Mouse (Mus musculus): ENCODE data around the gene Sirt6. TPM values are rescaled to one million over a fixed set of nuclear protein-coding genes. Genes with fewer than 3 reads are reported as not detected.

Gene Sirt6
- polyA plus RNA-seq, 1 experiment: 17.5 TPM

DNA sequence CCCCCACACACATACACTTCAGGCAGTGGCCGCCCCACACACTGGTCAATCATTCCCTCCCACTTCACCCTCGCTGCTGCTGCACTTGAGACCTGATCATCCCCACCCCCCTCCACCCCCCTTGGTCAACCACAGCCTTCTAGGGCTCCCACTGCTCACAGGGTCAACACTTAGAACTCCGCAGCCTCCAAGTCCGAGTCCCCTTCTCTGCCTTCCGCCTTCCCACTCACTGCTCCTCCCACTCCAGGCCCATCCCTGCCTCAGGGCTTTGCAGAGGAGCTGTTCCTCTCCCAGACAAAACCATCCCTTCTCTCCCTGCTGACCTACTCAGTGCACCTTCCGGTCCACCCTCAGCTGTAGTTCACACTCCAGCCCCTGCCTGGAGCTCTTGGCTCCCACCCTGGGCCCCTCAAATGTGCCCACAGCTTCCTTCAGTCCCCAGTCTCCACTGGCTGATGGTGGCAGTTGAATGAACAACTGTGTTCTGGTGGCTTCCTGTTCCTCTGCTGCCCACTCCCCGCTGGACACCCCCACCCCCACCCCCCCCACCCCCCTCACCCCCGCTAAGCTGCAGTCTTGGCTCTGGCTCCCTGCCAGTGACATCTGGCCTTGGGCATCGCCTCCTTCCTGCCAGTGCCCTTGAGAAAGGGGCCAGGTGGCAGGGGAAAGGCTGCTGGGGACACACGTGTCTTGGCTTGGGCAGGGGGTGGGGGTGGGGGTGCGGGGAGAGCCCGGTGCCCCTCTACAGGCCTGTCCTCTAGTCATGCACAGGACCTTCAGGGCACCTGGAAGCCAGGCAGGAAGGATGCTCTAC, 30.3 kb downstream of the Sirt6 start:
- TF ChIP-seq CTCF (IDR thresholded peaks at IDR 0.05; ENCODE audit: borderline replicate concordance, insufficient read depth, low read length) (no peak), POLR2A (IDR thresholded peaks at IDR 0.05; ENCODE audit: low read depth, low read length) (peak; percentile 77)
- no peak overlapping the region for H3K4me3 ChIP-seq (ENCODE audit: insufficient read depth, low read length)
- peak overlapping the region; percentile 57 for H3K27ac ChIP-seq (ENCODE audit: insufficient read depth, low read length)
- H3K4me1 ChIP-seq (ENCODE audit: control insufficient read depth, insufficient read depth, low read length): peaks cover 6% of the 10 kb centered on the region

DNA sequence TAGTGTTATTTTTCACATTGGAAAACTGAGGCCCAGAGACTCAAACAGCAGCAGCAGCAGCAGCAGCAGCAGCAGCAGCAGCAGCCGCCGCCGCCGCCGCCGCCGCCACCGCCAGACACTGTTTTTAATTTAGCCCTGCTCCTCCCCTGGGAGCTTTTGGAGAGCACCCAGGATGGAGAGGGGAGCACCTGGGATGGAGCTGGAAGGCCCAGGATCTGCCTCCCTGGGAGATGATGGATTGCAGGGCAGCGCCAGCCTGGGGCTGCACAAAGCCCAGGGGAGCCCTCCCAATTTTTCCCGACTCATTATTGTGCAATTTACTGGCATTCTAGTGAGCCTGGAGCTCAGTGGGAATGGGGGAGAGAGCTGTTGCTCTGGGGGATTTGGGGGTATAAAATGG, 31.0 kb downstream of the Sirt6 start:
- no peak overlapping the region for H3K4me3 ChIP-seq (ENCODE audit: insufficient read depth, low read length)
- peaks cover 6% of the 10 kb centered on the region for H3K4me1 ChIP-seq (ENCODE audit: control insufficient read depth, insufficient read depth, low read length)
- H3K27ac ChIP-seq (ENCODE audit: insufficient read depth, low read length): peak overlapping the region; percentile 60
- TF ChIP-seq CTCF (IDR thresholded peaks at IDR 0.05; ENCODE audit: borderline replicate concordance, insufficient read depth, low read length) (no peak), POLR2A (IDR thresholded peaks at IDR 0.05; ENCODE audit: low read depth, low read length) (no peak)

DNA sequence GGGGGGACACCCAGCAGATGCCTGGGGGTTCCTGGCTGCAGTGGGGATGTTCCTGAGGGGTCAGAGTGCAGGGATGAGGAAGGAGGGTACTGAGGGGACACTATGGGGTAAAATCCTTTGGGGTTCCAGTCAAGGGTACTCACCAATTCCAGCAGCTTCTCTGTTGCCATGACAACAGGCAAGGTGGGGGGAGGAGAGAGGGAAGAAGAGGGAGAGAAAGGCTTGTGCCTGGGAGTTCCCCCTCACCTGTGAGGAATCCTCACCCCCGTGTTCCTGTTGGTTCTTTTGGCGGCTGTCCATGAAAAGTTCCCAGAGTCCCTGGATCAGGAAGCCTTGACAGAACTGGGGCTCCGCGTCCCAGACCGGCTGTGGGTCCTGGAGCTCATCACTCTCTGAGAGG, 32.0 kb downstream of the Sirt6 start:
- no peak for TF ChIP-seq CTCF (IDR thresholded peaks at IDR 0.05; ENCODE audit: borderline replicate concordance, insufficient read depth, low read length)
- TF ChIP-seq POLR2A (IDR thresholded peaks at IDR 0.05; ENCODE audit: low read depth, low read length): no peak
- Histone ChIP-seq H3K4me3 (ENCODE audit: insufficient read depth, low read length) (no peak overlapping the region), H3K4me1 (ENCODE audit: control insufficient read depth, insufficient read depth, low read length) (peaks cover 6% of the 10 kb centered on the region), H3K27ac (ENCODE audit: insufficient read depth, low read length) (peak overlapping the region; percentile 60; the same call in 1 of the 2 replicates)

DNA sequence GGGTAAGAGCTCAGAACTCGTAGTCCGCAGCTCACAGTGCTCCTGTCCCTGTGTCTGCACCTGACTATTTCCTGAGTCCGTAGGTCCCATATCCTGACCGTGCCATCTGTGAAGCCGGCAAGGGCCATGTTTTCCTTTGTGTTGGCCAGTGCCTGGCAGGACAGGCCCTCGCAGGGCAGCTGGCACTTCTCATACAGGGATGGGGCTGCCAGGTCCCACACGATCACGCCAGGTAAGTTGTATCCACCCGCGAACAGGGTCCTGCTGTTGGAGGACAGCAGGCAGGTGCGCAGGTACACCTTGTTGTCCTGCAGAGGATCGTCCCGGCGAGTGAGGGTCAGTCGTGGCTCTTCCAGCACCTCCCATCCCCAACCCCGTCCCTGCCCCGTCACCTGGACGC, 33.7 kb downstream of the Sirt6 start:
- Histone ChIP-seq H3K4me1 (ENCODE audit: control insufficient read depth, insufficient read depth, low read length) (peaks cover 6% of the 10 kb centered on the region), H3K4me3 (ENCODE audit: insufficient read depth, low read length) (no peak overlapping the region), H3K27ac (ENCODE audit: insufficient read depth, low read length) (no peak overlapping the region)
- TF ChIP-seq POLR2A (IDR thresholded peaks at IDR 0.05; ENCODE audit: low read depth, low read length) (no peak), CTCF (IDR thresholded peaks at IDR 0.05; ENCODE audit: borderline replicate concordance, insufficient read depth, low read length) (no peak)

DNA sequence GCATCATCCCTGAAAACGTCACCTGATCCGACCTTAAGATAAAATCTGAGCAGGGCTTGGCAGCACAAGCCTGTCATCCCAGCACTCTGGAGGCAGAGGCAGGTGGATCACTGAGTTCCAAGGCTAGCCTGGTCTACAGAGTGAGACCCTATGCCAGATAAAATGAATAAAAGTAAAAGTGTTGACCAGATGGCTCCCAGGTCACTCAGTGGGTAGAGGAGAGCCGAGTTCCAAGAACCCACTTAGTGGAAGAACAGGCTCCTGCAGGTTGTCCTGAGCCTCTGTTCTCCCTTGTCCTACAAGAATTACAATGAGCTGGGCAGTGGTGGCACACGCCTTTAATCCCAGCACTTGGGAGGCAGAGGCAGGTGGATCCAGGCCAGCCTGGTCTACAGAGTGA, 34.4 kb downstream of the Sirt6 start:
- H3K4me3 ChIP-seq (ENCODE audit: insufficient read depth, low read length): no peak overlapping the region
- H3K27ac ChIP-seq (ENCODE audit: insufficient read depth, low read length): no peak overlapping the region
- TF ChIP-seq CTCF (IDR thresholded peaks at IDR 0.05; ENCODE audit: borderline replicate concordance, insufficient read depth, low read length) (no peak), POLR2A (IDR thresholded peaks at IDR 0.05; ENCODE audit: low read depth, low read length) (no peak)
- peaks cover 6% of the 10 kb centered on the region for H3K4me1 ChIP-seq (ENCODE audit: control insufficient read depth, insufficient read depth, low read length)

DNA sequence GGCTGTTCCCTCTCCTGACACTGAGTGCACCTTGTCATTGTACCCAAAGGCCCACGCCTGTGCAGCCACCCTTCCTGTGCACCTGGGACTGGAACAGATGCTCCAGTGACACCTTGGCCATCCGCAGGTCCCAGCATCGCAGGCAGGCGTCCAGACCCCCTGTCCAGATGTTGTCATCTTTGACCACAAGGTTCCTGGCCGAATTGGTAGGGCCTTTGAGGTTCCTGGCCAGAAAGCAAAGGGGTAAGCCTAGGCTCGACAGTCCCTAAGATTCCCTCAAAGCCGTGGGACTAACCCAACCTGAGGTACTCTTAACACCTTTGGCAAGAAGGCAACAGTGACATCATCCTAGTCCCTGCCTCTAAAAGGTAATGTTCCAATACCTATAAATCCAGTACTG, 35.0 kb downstream of the Sirt6 start:
- Histone ChIP-seq H3K4me1 (ENCODE audit: control insufficient read depth, insufficient read depth, low read length) (peaks cover 6% of the 10 kb centered on the region), H3K4me3 (ENCODE audit: insufficient read depth, low read length) (no peak overlapping the region), H3K27ac (ENCODE audit: insufficient read depth, low read length) (no peak overlapping the region)
- TF ChIP-seq CTCF (IDR thresholded peaks at IDR 0.05; ENCODE audit: borderline replicate concordance, insufficient read depth, low read length): no peak
- no peak for TF ChIP-seq POLR2A (IDR thresholded peaks at IDR 0.05; ENCODE audit: low read depth, low read length)

DNA sequence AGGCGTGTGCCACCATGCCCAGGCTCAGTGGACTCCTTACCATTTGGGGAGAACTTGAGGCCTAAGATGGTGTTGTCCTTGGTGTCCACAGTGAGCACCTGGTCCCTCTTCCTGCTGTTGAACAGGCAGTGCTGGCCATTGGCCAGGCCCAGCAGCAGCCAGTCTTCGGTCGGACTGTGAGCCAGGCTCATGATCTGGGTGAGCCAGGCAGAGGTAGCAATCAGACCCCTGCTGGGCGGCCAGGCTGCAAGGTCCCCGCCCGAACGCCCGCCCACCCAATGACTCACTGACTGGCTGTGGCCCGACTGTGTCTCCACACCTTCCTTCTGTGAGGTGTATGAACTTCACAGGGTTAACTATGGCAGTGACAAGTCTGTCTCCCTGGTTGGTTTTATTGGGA, 35.8 kb downstream of the Sirt6 start:
- TF ChIP-seq POLR2A (IDR thresholded peaks at IDR 0.05; ENCODE audit: low read depth, low read length) (no peak), CTCF (IDR thresholded peaks at IDR 0.05; ENCODE audit: borderline replicate concordance, insufficient read depth, low read length) (no peak)
- no peak overlapping the region for H3K27ac ChIP-seq (ENCODE audit: insufficient read depth, low read length)
- H3K4me1 ChIP-seq (ENCODE audit: control insufficient read depth, insufficient read depth, low read length): peaks cover 6% of the 10 kb centered on the region

DNA sequence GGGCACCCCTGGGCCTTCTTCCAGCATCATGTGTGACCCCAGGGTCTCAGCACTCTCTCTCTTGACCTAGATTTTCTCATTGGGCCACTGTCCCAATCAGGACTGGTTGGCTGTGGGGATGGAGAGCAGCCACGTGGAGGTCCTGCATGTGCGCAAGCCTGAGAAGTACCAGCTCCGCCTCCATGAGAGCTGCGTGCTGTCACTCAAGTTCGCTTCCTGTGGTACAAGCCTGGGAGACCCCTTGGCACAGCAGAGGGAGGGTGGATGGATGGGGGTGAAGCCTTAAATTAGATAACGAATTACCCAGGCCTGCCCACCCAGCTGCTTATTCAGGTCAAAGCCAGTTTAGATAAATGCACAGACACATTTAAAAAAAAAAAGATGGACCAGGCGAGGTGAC, 38.9 kb downstream of the Sirt6 start:
- TF ChIP-seq POLR2A (IDR thresholded peaks at IDR 0.05; ENCODE audit: low read depth, low read length) (no peak), CTCF (IDR thresholded peaks at IDR 0.05; ENCODE audit: borderline replicate concordance, insufficient read depth, low read length) (no peak)
- Histone ChIP-seq H3K4me1 (ENCODE audit: control insufficient read depth, insufficient read depth, low read length) (no peaks in the 10 kb centered on the region), H3K4me3 (ENCODE audit: insufficient read depth, low read length) (no peak overlapping the region), H3K27ac (ENCODE audit: insufficient read depth, low read length) (no peak overlapping the region)

More for the DNA sequence above, 35.8 kb downstream of the Sirt6 start:
- H3K4me3 ChIP-seq (ENCODE audit: insufficient read depth, low read length): no peak overlapping the region

DNA sequence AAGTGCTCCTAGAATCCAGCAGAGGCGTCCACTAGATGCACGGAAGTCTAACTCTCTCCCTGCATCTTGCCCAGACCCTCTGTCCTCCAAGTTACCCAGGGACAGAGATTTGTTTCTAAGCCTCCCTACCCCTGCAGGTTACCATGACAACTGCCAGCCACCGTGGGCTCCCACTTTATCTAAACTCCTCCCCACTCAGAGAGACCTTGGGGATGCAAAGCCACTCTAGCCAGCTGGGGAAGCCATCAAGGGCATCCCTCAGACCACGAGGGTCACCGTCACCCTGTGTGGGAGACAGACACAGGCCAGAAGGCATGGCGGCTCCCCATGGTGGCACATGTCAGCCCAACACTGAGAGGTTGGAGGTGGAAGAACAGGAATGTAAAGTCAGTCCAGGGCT, 44.2 kb downstream of the Sirt6 start:
- TF ChIP-seq CTCF (IDR thresholded peaks at IDR 0.05; ENCODE audit: borderline replicate concordance, insufficient read depth, low read length): no peak
- no peak for TF ChIP-seq POLR2A (IDR thresholded peaks at IDR 0.05; ENCODE audit: low read depth, low read length)
- H3K27ac ChIP-seq (ENCODE audit: insufficient read depth, low read length): no peak overlapping the region
- H3K4me3 ChIP-seq (ENCODE audit: insufficient read depth, low read length): no peak overlapping the region
- H3K4me1 ChIP-seq (ENCODE audit: control insufficient read depth, insufficient read depth, low read length): no peaks in the 10 kb centered on the region

DNA sequence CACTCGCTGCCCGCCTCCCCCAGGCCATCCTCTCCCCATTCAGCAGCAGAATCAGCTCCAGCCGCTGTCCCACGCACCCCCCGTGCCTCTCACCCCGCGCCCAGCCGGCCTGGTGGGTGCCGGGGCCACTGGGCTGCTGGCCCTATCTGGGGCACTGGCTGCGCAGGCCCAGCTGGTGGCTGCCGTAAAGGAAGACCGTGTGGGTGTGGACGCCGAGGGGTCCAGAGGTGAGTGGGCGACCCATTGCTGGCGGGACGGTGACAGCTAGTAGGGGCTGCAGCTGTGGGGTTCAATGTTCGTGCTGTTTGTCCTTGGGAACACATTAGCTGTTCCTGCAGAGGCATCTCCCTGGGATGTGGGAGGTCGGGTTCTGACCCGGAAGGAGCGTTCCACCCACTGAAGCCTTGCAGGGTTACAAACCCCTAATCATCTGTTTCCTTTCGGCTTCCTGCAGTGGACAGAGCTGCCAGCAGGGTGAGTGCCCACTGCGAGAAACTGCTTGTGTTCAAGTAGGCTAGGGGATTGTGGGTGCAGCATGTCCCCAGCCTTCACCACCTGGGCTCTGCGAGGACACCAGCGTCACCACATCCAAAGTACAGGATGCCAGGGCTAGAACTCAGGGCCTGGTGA, 47.0 kb downstream of the Sirt6 start:
- H3K4me3 ChIP-seq (ENCODE audit: insufficient read depth, low read length): no peak overlapping the region
- no peak for TF ChIP-seq POLR2A (IDR thresholded peaks at IDR 0.05; ENCODE audit: low read depth, low read length)
- TF ChIP-seq CTCF (IDR thresholded peaks at IDR 0.05; ENCODE audit: borderline replicate concordance, insufficient read depth, low read length): no peak
- no peak overlapping the region for H3K27ac ChIP-seq (ENCODE audit: insufficient read depth, low read length)
- no peaks in the 10 kb centered on the region for H3K4me1 ChIP-seq (ENCODE audit: control insufficient read depth, insufficient read depth, low read length)

All from embryonic fibroblast, embryonic 13.5 days (primary cell).